Mouse (Mus musculus) liver, embryonic 14.5 days (tissue): ENCODE measurements around the gene Vcan. TPM values are rescaled to one million over a fixed set of nuclear protein-coding genes. Genes with fewer than 3 reads are reported as not detected.

Experiments used
- ATAC-seq: fragments of 200-750 bp; cut with Nextera tagmentation; 2 replicates; pipeline ENCODE4 v1.8.0; 2017; ENCODE audit warnings: moderate number of reproducible peaks, mild to moderate bottlenecking, moderate library complexity; ENCODE audit not compliant: insufficient read depth
- DNase-seq, 3 experiments: peaks; one replicate each; pipeline ENCODE4 v3.0.0-alpha.2; 2012 to 2013; ENCODE audit warnings: low read depth in 3 of 3, low spot score in 3 of 3
- H3K27ac ChIP-seq: fragments of 300-500 bp; sonication (generic); 2 replicates; pipeline ENCODE4 v1.5.1; 2014; ENCODE audit warnings: moderate library complexity, mild to moderate bottlenecking, control low read depth, inconsistent platforms
- H3K27me3 ChIP-seq: fragments of 300-500 bp; sonication (generic); 2 replicates; pipeline ENCODE4 v1.6.1; 2014; ENCODE audit warnings: mild to moderate bottlenecking, low read length, moderate library complexity; ENCODE audit not compliant: control insufficient read depth, insufficient read depth
- H3K36me3 ChIP-seq: fragments of 300-500 bp; sonication (generic); replicated peaks from 2 replicates; pipeline ENCODE4 v1.6.1; 2014; ENCODE audit warnings: low read depth; ENCODE audit not compliant: control insufficient read depth, insufficient read depth
- H3K4me1 ChIP-seq, 2 experiments: fragments of 200-500 bp in 1 of 2; fragments of 300-500 bp in 1 of 2; sonication (generic) in 1 of 2; replicated peaks; 2 replicates each; pipeline ENCODE4 v1.6.1; 2012 to 2014; ENCODE audit warnings: antibody characterized with exemption in 1 of 2, inconsistent platforms in 1 of 2, low read length in 1 of 2; ENCODE audit not compliant: control insufficient read depth in 2 of 2, insufficient read depth in 2 of 2
- H3K4me2 ChIP-seq: fragments of 300-500 bp; sonication (generic); 2 replicates; pipeline ENCODE4 v1.6.1; 2014; ENCODE audit warnings: low read depth, mild to moderate bottlenecking, control low read depth, moderate library complexity
- H3K4me3 ChIP-seq, 2 experiments: fragments of 200-500 bp in 1 of 2; fragments of 300-500 bp in 1 of 2; sonication (generic) in 1 of 2; 2 replicates each; pipeline ENCODE4 v1.5.1; 2012 to 2014; ENCODE audit warnings: low read depth in 2 of 2, low read length in 2 of 2, mild to moderate bottlenecking in 2 of 2, control low read depth in 1 of 2, inconsistent platforms in 1 of 2, moderate library complexity in 1 of 2; ENCODE audit not compliant: insufficient read depth in 1 of 2
- H3K9ac ChIP-seq: fragments of 300-500 bp; sonication (generic); replicated peaks from 2 replicates; pipeline ENCODE4 v1.6.1; 2014; ENCODE audit warnings: mild to moderate bottlenecking, control low read depth, moderate library complexity
- H3K9me3 ChIP-seq: fragments of 300-500 bp; sonication (generic); 2 replicates; pipeline ENCODE4 v1.6.1; 2016; ENCODE audit warnings: low read length, mixed read lengths; ENCODE audit not compliant: control insufficient read depth
- CTCF ChIP-seq: IDR thresholded peaks from 2 replicates; pipeline ENCODE4 v1.5.1; 2016; ENCODE audit warnings: antibody characterized with exemption, low read depth, control low read depth
- EP300 ChIP-seq: IDR thresholded peaks from 2 replicates; pipeline ENCODE4 v1.6.1; 2016; ENCODE audit warnings: antibody characterized with exemption, low read depth
- WGBS: fragments of 180-500 bp; shearing (Covaris S2); extraction: QIAGEN DNeasy Blood & Tissue Kit; methylation state at CpG from one replicate; pipeline ENCODE4 v1.1.7; 2014; ENCODE audit not compliant: insufficient replicate concordance; 5-methylcytosine and 5-hydroxymethylcytosine counted together
- polyA plus RNA-seq, 2 experiments: library from polyadenylated mRNA; depleted of rRNA in 1 of 2; stranded (reverse) in 1 of 2; unstranded in 1 of 2; fragments of >200 nt; fragmentation: Nextera tagmentation in 1 of 2; extraction: Ambion mirVana in 1 of 2; gene quantifications; 2 replicates each; pipeline versions ENCODE4 v1.2.1 to v1.2.3; 2012 to 2014

The Vcan gene
- polyA plus RNA-seq, 2 experiments = 1.3 to 1.6 TPM

- H3K36me3 ChIP-seq = no peaks in the 10 kb centered on the region
- DNase-seq = no peak
- H3K4me3 ChIP-seq = no peak overlapping the region
- TF ChIP-seq EP300 (no peak), CTCF (no peak)
- no peaks in the 10 kb centered on the region for H3K4me1 ChIP-seq
- no peak overlapping the region for H3K27ac ChIP-seq
- ATAC-seq = no peak
- 33% methylated on average over 1 of the region's 1 CpGs for WGBS
- H3K9me3 ChIP-seq = no peaks in the 10 kb centered on the region
- H3K27me3 ChIP-seq = no peaks in the 10 kb centered on the region
- H3K9ac ChIP-seq = no peak overlapping the region
- no peak overlapping the region for H3K4me2 ChIP-seq
Measured at GRCm38 (mm10) chr13:89777764-89778163, 35.5 kb upstream of the Vcan start.

GRCm38 (mm10) chr13:89777146-89777545 is 34.8 kb upstream of the Vcan start:
- Histone ChIP-seq H3K4me2 (no peak overlapping the region), H3K9ac (no peak overlapping the region), H3K27me3 (no peaks in the 10 kb centered on the region), H3K9me3 (no peaks in the 10 kb centered on the region), H3K4me3 (no peak overlapping the region), H3K27ac (no peak overlapping the region), H3K4me1 (no peaks in the 10 kb centered on the region), H3K36me3 (no peaks in the 10 kb centered on the region)
- WGBS = 56% methylated on average over 1 of the region's 1 CpGs
- ATAC-seq (no peak), DNase-seq (no peak)
- no peak for TF ChIP-seq CTCF
- TF ChIP-seq EP300 = no peak

DNA sequence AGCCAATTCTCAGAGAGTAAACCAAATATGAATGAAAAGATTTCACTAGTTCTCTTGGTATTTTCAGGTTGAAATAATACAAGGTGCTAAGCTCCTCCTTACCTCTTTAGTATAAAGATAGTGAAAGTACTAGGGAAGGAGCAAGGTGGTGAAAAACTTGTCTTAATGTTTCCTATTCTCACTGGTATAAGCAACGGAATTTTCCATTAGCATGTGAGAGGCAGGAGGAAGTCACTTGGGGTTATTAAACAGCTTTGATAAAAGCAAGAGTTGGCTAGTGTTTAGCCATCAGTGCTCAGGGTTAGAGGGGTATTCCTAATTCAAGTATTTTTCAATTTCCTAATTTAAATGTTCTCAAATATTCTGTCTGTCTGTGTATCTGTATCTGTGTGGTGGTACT is 24.2 kb upstream of the Vcan start:
- no peak overlapping the region for H3K4me2 ChIP-seq
- no peaks in the 10 kb centered on the region for H3K36me3 ChIP-seq
- no peak overlapping the region for H3K9ac ChIP-seq
- no peak overlapping the region for H3K4me3 ChIP-seq
- TF ChIP-seq EP300 (no peak), CTCF (no peak)
- H3K9me3 ChIP-seq = no peaks in the 10 kb centered on the region
- no peaks in the 10 kb centered on the region for H3K27me3 ChIP-seq
- H3K27ac ChIP-seq = no peak overlapping the region
- no peaks in the 10 kb centered on the region for H3K4me1 ChIP-seq
- WGBS = 34% methylated on average over 1 of the region's 1 CpGs
- no peak for ATAC-seq
- no peak for DNase-seq

GRCm38 (mm10) chr13:89765966-89766365 is 23.7 kb upstream of the Vcan start:
- ATAC-seq = no peak
- Histone ChIP-seq H3K9me3 (no peaks in the 10 kb centered on the region), H3K4me1 (no peaks in the 10 kb centered on the region), H3K27ac (no peak overlapping the region), H3K9ac (no peak overlapping the region), H3K4me3 (no peak overlapping the region), H3K27me3 (no peaks in the 10 kb centered on the region), H3K36me3 (no peaks in the 10 kb centered on the region), H3K4me2 (no peak overlapping the region)
- no peak for TF ChIP-seq CTCF
- no peak for TF ChIP-seq EP300
- WGBS = 67% methylated on average over 3 of the region's 3 CpGs
- no peak for DNase-seq

DNA sequence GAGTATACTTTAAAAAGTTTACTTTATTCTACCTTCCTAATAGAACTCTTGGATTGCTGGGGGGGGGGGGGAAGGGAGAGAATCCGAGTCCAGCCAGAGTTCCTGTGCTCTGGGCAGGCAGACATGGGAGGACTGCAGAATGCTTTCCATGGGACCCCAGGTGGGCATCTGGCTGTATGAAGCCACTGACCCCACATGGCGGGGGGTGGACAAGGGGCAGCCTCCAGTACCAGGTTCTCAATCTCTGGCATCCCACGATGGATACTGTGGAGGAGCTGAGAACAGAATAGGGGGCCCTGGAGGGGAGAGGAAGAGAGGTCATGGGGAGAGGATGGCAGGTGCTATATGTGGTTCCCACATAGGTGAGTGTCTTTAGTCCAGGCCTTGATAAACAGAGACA is 20.0 kb upstream of the Vcan start:
- H3K4me2 ChIP-seq = no peak overlapping the region
- TF ChIP-seq EP300 (no peak), CTCF (no peak)
- no peak for DNase-seq
- H3K4me3 ChIP-seq = no peak overlapping the region
- no peak overlapping the region for H3K27ac ChIP-seq
- 52% methylated on average over 3 of the region's 3 CpGs for WGBS
- no peaks in the 10 kb centered on the region for H3K9me3 ChIP-seq
- H3K27me3 ChIP-seq = no peaks in the 10 kb centered on the region
- no peak overlapping the region for H3K9ac ChIP-seq
- no peaks in the 10 kb centered on the region for H3K4me1 ChIP-seq
- ATAC-seq = no peak
- no peaks in the 10 kb centered on the region for H3K36me3 ChIP-seq
